Mouse (Mus musculus) myocyte (in vitro differentiated cells): ENCODE results near the gene Grb2.

ENCODE experiments used
- CEBPB ChIP-seq: IDR thresholded peaks from 2 replicates; pipeline ENCODE4 v1.6.1; 2011; ENCODE audit warnings: mild to moderate bottlenecking, moderate library complexity; ENCODE audit not compliant: poor library complexity, insufficient read depth, severe bottlenecking
- E2F4 ChIP-seq: IDR thresholded peaks from one replicate; pipeline ENCODE4 v1.6.1; 2011; ENCODE audit warnings: mild to moderate bottlenecking, control low read depth, moderate library complexity; ENCODE audit not compliant: insufficient read depth
- MAX ChIP-seq: IDR thresholded peaks from one replicate; pipeline ENCODE4 v1.6.1; 2011; ENCODE audit warnings: low read depth, mild to moderate bottlenecking, control low read depth
- MYOD1 ChIP-seq, 3 experiments: IDR thresholded peaks; one replicate each; pipeline ENCODE4 v1.6.1; 2011; ENCODE audit warnings: control low read depth in 2 of 3, low read depth in 2 of 3, mild to moderate bottlenecking in 2 of 3, moderate library complexity in 1 of 3; ENCODE audit not compliant: insufficient read length in 2 of 3, control insufficient read depth in 1 of 3
- MYOG ChIP-seq, 3 experiments: IDR thresholded peaks; one replicate each; pipeline ENCODE4 v1.6.1; 2011; ENCODE audit warnings: control low read depth in 2 of 3, low read depth in 2 of 3, mild to moderate bottlenecking in 2 of 3; ENCODE audit not compliant: insufficient read length in 2 of 3, control insufficient read depth in 1 of 3, insufficient read depth in 1 of 3
- POLR2A ChIP-seq: IDR thresholded peaks from one replicate; pipeline ENCODE4 v1.6.1; 2011; ENCODE audit warnings: low read depth, mild to moderate bottlenecking, control low read depth, moderate library complexity; ENCODE audit not compliant: insufficient read length
- POLR2AphosphoS2 ChIP-seq: IDR thresholded peaks from one replicate; pipeline ENCODE4 v1.6.1; 2011; ENCODE audit warnings: low read depth, control low read depth; ENCODE audit not compliant: insufficient read length
- REST ChIP-seq: IDR thresholded peaks from one replicate; pipeline ENCODE4 v1.6.1; 2011; ENCODE audit warnings: mild to moderate bottlenecking, control low read depth, moderate library complexity; ENCODE audit not compliant: insufficient read depth, insufficient read length
- SRF ChIP-seq: IDR thresholded peaks from one replicate; pipeline ENCODE4 v1.6.1; 2011; ENCODE audit warnings: low read depth; ENCODE audit not compliant: control insufficient read depth, insufficient read length
- TCF12 ChIP-seq: IDR thresholded peaks from one replicate; pipeline ENCODE4 v1.6.1; 2011; ENCODE audit warnings: mild to moderate bottlenecking, control low read depth; ENCODE audit not compliant: poor library complexity, insufficient read depth, severe bottlenecking
- TCF3 ChIP-seq: IDR thresholded peaks from one replicate; pipeline ENCODE4 v1.6.1; 2011; ENCODE audit warnings: low read depth, control low read depth; ENCODE audit not compliant: insufficient read length
- USF1 ChIP-seq: IDR thresholded peaks from one replicate; pipeline ENCODE4 v1.6.1; 2011; ENCODE audit warnings: low read depth, mild to moderate bottlenecking, control low read depth, moderate library complexity

DNA sequence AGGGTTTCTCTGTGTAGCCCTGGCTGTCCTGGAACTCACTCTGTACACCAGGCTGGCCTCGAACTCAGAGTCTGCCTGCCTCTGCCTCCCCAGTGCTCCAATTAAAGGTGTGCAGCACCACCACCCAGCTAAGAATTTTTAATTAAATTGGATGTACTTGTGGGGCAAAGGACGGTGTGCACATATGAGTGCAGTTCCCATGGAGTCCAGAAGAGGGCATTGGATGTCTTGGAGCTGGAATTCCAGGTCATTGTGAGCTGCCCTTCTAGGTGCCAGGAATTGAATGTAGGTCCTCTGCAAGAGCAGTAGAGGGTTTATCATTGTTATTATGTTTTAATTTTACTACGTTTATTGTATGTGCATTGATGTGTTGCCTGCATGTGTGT is 76.9 kb downstream of the Grb2 start:
- no peak for TF ChIP-seq MYOD1 (IDR thresholded peaks at IDR 0.05; ENCODE audit: control insufficient read depth in 1 of 3, insufficient read length in 2 of 3, low read depth in 2 of 3)
- no peak for TF ChIP-seq POLR2A
- no peak for TF ChIP-seq CEBPB
- no peak for TF ChIP-seq POLR2AphosphoS2
- no peak for TF ChIP-seq E2F4
- no peak for TF ChIP-seq TCF3
- TF ChIP-seq USF1, result no peak
- TF ChIP-seq TCF12, result no peak
- TF ChIP-seq REST, result no peak
- no peak for TF ChIP-seq MYOG (IDR thresholded peaks at IDR 0.05; ENCODE audit: control insufficient read depth in 1 of 3, insufficient read depth in 1 of 3, insufficient read length in 2 of 3, low read depth in 2 of 3)
- TF ChIP-seq MAX, result no peak
- TF ChIP-seq SRF, result no peak
